Mouse (Mus musculus): Measurements from ENCODE around the gene Slc9c1.
"Not testable (repeated sequence)": the region's sequence is repeated elsewhere in the genome, so short reads cannot be mapped to it uniquely, and the experiment has no call there.

Gene Slc9c1

DNA sequence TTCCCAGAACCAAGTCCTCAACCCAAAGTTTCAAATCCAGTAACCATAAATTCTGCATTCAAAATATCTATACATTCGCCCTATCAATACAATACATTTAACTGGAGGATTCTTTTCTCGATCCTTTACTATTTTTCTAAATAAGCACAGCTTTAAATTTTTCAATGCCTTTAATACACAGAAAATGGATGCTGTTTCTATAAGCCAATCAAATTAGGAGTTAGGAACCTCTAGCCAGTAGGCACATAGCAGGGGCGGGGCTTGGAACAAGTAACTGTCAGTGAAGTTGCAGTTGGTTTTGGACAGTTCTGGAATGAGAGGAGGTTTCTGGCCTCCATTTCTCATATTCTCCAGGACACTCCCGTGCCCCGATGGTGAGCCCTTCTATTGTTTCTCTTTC lies at the start of gene Slc9c1:
TSS of gene Slc9c1 (plus strand) at position 301 of the 400 bp plus-strand sequence.
- DNase-seq: no peak

- DNase-seq: no peak
These were observed 42.2 kb upstream of the Slc9c1 start, which contains the start of gene Gm609 for GRCm38 (mm10) chr16:45492927-45493326. Gene Gm609, minus strand, starts transcription at chr16:45492969.

- DNase-seq: no peak
These were observed 39.8 kb upstream of the Slc9c1 start for GRCm38 (mm10) chr16:45495326-45495725.

- no peak for DNase-seq
These were observed 9.6 kb upstream of the Slc9c1 start for GRCm38 (mm10) chr16:45525551-45525950.

DNA sequence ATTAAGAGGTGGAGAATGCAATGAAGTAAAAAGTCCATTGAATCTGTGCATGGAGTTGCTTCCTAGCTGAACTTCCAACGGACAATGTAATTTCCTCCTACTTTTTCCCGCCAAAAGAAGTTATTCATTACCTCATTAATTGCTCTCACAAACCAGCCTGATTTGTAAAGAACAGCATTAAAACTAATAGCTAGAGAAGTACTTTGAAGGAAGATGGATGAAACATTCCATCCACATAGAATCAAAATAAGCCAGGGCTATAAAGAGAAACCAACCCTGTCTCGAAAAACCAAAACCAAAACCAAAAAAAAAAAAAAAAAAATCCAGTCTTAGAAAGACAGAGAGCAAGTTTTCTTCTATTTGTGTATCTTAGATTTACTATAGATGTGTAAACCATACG lies 3.2 kb upstream of the Slc9c1 start, which contains the start of gene Gm17783:
TSS of gene Gm17783 (minus strand) at position 101 of the 400 bp plus-strand sequence.
- DNase-seq: no peak

GRCm38 (mm10) chr16:45538342-45538741 lies 3.2 kb downstream of the Slc9c1 start:
- not testable (repeated sequence) for DNase-seq

DNA sequence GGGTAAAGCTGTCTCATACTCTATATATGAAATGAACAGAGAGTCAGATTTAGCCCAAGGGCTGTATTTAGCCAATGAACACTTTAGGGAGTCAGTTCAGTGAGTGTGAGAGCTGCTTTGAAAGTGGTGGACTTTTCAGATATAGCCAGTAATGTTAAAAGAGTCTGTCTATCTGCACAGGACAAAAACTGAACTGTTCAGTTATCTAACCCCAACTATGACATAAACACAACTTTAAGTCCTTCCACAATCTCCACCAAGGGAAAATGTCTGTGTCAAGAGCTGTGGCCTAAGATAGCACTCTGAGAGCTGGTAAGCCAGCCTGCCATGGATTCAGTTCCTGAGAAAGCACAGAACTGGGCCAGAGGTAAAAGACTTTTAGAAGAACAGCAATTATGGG lies 7.0 kb downstream of the Slc9c1 start:
- no peak for DNase-seq

GRCm38 (mm10) chr16:45544341-45544740 lies 9.2 kb downstream of the Slc9c1 start:
- DNase-seq: no peak

DNA sequence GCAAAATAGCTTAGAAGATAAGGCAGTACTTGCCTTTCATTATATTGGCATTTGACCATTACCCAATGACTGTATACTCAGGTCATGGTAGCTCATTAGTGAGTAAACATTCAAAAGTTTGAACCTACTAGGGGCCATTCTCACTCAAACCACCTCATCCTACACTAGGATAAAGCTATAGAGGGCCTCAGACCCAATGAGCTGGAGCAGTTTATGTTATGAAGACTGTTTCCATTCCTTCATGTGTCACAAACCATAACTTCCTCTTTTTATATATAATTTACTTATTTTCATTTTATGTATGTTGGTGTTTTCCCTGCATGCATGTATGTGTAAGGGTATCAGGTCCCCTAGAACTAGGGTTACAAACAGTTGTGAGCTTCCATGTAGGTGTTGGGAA lies 12.9 kb downstream of the Slc9c1 start:
- no peak for DNase-seq

- no peak for DNase-seq
These were observed 16.5 kb downstream of the Slc9c1 start for GRCm38 (mm10) chr16:45551579-45551978.

GRCm38 (mm10) chr16:45561747-45562146 lies 26.6 kb downstream of the Slc9c1 start:
- DNase-seq: no peak

DNA sequence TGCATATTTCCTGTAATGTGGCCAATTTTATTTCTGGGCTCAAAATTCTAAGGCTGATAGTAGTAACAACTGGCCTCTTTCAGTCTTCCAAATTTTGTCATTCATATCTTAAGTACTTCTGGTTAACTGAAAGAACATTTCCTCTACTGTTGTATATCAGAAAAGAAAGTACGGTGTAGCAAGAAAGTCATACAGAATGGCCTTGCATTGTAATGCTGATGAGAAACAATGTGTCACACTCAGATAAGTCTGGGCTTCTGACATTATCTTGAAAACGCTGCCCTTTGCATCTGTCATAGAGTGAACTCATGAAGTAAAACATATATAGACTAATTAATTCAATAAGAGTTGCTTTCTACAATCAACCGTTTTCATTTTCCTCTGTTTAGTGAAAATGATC lies 37.2 kb downstream of the Slc9c1 start:
- DNase-seq: no peak

GRCm38 (mm10) chr16:45579883-45580282 lies 44.8 kb downstream of the Slc9c1 start:
- DNase-seq: no peak

- peak; percentile 5 for DNase-seq
These were observed 47.4 kb downstream of the Slc9c1 start for GRCm38 (mm10) chr16:45582512-45582911.

DNA sequence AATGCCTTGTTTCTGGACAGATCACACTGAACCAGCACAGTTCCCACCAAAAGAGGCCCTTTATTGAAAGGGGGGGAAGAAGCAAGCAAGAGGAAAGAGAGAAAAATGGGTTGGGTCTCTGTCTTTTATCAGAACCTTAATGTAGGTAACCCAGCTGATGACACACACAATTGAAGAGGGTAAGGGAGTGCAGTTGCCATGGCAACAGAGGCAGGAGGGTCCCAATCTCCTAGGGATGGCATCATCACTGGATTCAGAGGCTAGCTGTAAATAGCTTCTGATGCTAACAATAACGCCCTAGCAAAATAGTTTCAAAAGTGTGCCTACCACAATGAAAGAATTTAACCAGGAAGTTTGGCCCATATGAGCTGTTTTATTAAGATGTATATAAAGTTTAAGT lies 58.5 kb downstream of the Slc9c1 start:
- DNase-seq: no peak

GRCm38 (mm10) chr16:45595494-45595893 lies 60.4 kb downstream of the Slc9c1 start:
- no peak for DNase-seq

GRCm38 (mm10) chr16:45608481-45608954 lies 73.4 kb downstream of the Slc9c1 start:
- DNase-seq: no peak

DNA sequence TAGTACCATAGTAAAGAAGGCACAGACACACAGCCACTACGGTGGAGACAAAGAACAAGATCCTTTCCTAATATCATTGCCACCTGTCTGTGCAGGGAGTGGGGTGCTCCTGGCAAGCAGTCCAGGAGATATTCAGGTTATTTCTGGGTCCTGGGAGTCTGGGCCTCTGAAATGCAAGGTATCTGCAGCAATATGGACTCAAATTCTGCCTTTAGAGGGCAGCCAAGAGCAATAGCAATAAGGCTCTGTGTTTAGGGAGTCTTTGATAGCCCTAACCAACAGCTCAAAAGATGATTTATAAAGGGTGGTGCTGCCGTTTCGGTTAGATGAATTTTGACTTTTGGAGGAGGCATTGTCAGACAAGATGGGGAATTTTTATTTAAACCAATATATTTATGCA lies 74.2 kb downstream of the Slc9c1 start:
- DNase-seq: peak; percentile 10

DNA sequence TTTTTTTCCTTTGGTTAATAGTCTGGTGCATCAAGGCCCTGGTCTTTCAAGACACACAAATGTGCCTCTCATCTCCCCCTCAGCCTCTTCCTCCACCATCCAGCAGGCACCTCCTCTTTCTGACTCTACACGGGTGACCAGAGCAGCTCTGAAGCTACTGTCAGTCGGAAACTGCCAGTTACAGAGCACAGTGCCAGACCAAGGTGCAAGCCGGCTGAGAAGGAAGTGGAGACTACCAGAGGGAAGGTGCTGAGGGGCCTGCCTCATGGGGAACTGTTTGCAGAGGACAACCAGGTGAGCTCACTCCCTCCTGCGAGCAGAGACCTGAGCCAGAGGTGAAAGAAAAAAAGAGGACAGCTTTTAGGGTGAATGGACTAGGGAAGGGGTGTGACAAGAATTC lies 75.2 kb downstream of the Slc9c1 start, which contains the start of gene Gcsam:
TSS of gene Gcsam (plus strand) at position 114 of the 400 bp plus-strand sequence.
- DNase-seq: no peak

- DNase-seq: no peak
These were observed 78.1 kb downstream of the Slc9c1 start for GRCm38 (mm10) chr16:45613247-45613646.

DNA sequence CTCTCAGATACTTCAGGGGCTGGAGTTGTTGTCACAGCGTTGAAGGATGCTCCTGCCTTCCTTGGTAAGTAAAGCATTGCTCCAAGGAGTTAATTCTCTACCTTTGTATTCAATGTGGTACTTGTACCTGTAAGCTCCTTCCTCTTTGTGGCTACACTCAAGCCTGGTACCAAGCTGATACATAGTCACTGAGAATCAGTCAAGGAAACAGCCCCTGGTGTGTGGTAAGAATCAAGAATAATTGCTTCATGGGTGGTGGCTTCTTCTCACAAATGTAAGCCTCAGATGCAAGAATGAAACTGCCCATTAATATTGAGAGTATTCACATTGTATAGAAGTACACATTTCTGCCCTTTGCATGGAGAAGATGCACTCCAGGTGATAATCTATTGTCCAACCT lies 80.8 kb downstream of the Slc9c1 start:
- no peak for DNase-seq

GRCm38 (mm10) chr16:45619751-45620375 lies 84.8 kb downstream of the Slc9c1 start:
- DNase-seq: no peak

DNA sequence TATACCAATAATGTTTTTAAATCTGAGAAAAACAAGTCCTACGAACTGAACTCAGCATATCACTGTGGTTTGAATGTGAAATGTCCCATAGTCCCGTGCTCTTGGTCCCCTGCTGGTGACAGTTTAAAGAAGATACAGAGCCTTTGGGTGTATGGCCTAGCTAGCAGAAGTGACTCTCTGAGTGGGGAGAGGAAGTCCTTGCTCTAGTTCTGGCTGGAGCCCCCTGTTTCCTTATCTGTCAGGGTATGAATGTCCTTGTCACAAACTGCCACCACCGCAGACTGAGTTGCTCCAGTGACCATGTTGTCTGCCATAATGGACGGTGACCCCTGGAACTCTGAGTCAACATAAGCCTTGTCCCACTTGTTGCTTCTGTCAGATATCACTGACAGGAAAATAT lies 88.1 kb downstream of the Slc9c1 start:
- no peak for DNase-seq

DNA sequence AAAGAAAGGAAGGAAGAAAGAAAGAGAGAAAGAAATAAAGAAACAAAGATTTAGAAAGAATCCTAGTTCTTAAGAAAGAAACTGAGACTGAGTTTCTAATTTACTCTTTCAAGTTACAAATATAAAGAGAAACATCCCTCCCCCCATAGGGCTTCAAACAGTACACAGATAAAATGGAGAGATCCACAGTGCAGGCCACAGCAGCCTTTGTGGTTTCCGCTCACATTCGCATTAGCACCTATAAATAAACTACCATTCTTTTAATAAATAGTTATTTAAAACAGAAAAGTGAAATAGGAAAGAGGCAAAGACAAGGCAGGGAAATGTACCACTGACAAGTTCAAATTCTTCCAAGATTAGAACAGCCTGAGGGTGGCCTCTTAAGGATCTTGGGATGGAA lies 89.7 kb downstream of the Slc9c1 start:
- no peak for DNase-seq

DNA sequence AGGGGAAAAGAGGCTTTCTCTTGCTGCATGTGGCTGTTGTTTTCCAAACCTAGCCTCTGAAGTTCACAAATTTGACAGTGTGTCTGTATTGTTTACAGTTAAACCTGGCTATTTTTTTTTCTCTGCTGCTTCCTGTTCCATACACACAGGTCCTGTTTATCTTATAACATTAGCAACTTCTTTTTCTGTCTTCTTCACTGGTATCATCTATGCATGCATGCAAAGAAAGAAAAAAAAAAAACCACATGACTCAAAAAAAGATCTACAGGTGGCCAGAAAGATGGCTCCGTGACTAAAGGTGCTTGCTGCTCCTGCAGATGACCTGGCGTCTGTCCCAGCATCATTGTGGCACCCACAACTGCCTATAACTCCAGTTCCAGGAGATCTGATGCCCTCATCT lies 90.2 kb downstream of the Slc9c1 start:
- no peak for DNase-seq
